Mouse (Mus musculus): ENCODE measurements around the gene Ide.

- no peak for TF ChIP-seq CTCF (IDR thresholded peaks at IDR 0.05; ENCODE audit: borderline replicate concordance, extremely low read depth, insufficient read depth, insufficient read length)
- no peak for TF ChIP-seq POLR2A (IDR thresholded peaks at IDR 0.05; ENCODE audit: borderline replicate concordance, extremely low read depth, insufficient read depth, insufficient read length, poor library complexity, severe bottlenecking)
Observed at GRCm38 (mm10) chr19:37283166-37283565, 54.5 kb downstream of the Ide start.

Data from brain, embryonic 14.5 days (tissue).